Mouse (Mus musculus) olfactory bulb, adult 2 months (tissue): ENCODE measurements around the gene Mcm7. TPM values are rescaled to one million over a fixed set of nuclear protein-coding genes. Genes with fewer than 3 reads are reported as not detected.
A peak's percentile ranks its signal among the peaks of the same experiment; 100 is the strongest.

Experiments used
- H3K27ac ChIP-seq: fragments of 200-500 bp; 2 replicates; pipeline ENCODE4 v1.5.1; 2012; ENCODE audit warnings: low read depth, low read length; ENCODE audit not compliant: insufficient read depth
- H3K4me1 ChIP-seq: fragments of 200-500 bp; 2 replicates; pipeline ENCODE4 v1.6.1; 2012; ENCODE audit warnings: low read length; ENCODE audit not compliant: control insufficient read depth, insufficient read depth
- H3K4me3 ChIP-seq: fragments of 200-500 bp; 2 replicates; pipeline ENCODE4 v1.5.1; 2012; ENCODE audit warnings: mild to moderate bottlenecking, low read depth, low read length, moderate library complexity; ENCODE audit not compliant: insufficient read depth
- CTCF ChIP-seq: fragments of 200-500 bp; IDR thresholded peaks from 2 replicates; pipeline ENCODE4 v1.5.1; 2012; ENCODE audit warnings: low read depth, mild to moderate bottlenecking, low read length, moderate library complexity; ENCODE audit not compliant: insufficient read depth
- POLR2A ChIP-seq: fragments of 200-500 bp; IDR thresholded peaks from 2 replicates; pipeline ENCODE4 v1.6.1; 2012; ENCODE audit warnings: mild to moderate bottlenecking, low read depth, low read length, moderate library complexity; ENCODE audit not compliant: insufficient read depth
- WGBS: fragments of 180-500 bp; shearing (Covaris S2); methylation state at CpG from one replicate; pipeline ENCODE4 v1.1.7; 2018; 5-methylcytosine and 5-hydroxymethylcytosine counted together
- polyA plus RNA-seq: library from polyadenylated mRNA; stranded (reverse); fragments of >200 nt; gene quantifications from 2 replicates; pipeline ENCODE4 v1.2.4, GENCODE M21; 2012; ENCODE audit warnings: low replicate concordance; ENCODE audit not compliant: missing spikeins, insufficient read depth, insufficient read length

Mcm7 gene
- polyA plus RNA-seq, 1 experiment: not detected

DNA sequence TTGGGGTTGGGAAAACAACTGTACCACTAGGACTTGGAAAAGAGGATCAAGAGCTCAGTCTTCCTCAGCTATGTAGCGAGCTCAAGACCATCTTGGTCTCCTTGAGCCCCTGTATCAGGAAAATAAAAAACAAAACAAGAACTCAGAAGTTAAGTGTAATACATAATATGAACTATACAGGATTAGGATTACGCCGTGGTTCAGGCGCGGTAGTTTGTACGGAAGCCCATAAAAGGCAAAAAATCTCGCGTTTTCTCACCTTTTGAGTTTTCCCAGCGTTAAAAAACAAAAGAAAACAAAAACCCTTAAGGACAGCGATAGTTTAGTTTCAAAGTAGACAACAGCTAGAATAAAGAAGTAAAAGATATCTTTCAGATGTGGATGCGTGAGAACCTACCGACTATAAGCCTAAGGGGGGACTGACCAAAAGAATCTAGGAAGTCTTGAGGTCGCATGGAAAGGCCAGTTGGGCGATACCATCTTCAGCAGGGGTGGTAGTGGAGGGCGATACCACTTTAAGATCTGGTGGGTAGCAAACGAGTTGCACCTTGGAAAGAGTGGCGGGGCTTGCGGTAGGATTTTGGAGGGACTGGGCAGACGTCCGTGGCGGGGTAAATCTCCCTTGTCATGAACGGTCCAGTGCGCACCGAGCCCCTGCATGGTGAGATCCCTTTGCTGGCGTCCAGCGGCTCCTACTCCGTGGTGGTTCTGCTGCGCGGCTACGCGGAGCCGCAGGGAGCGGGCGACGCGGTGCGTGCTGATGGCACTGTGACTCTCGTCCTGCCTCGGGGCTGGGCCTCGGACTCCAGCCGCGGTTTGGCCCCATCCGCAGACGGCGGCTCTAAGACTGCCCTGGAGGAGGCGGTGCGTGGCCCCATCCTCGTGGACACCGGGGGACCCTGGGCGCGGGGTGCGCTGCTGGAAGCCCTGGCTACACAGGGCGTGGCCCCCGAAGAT lies 21.8 kb upstream of the Mcm7 start, which contains the start of gene Mblac1:
Gene Mblac1, plus strand, starts transcription at position 544 of the 957 bp plus-strand sequence.
- Histone ChIP-seq H3K27ac (peak within 1 kb of the TSS; percentile 94), H3K4me1 (peaks cover 3% of the 10 kb centered on the region; the same call in 1 of the 2 replicates), H3K4me3 (peak within 1 kb of the TSS; percentile 79)
- no peak for TF ChIP-seq CTCF
- 0 out of 2 replicates have a peak, but pooled peaks have one; percentile 49 for TF ChIP-seq POLR2A
- 3% methylated on average over 54 of the region's 54 CpGs for WGBS

DNA sequence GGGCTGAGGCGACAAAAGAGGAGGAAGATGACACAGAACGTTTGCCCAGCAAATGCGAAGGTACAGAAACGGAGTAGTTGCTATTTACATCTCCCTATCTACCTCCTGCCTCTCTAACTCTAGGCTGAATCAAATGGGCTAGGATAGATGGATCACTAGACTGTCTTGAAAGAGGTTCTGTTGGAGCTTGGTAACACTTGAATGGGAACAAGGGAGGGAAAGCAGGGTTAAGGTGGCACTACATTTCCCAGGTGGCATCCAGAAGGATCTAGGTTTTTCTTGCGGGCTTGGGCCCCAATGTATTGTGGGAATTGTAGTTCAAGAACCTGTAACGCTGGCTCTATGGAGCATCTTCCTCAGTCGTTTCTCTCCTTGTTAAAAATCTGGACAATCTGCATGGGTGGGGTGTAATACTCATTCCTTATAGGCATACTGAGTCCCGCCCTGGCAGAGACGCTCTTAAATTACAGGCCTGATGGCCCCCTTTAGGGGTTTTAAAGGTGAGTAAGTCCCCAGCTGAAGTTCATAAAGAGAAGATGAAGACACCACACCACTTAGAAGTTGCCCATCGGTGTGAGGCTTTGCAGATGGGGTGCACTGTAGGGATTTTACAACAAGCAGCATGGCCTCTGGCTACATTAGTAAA lies 15.6 kb upstream of the Mcm7 start:
- Histone ChIP-seq H3K4me1 (0 out of 2 replicates have a peak, but pooled peaks cover 2% of the 10 kb centered on the region), H3K27ac (peak overlapping the region; percentile 85), H3K4me3 (peak overlapping the region; percentile 69)
- TF ChIP-seq CTCF (no peak), POLR2A (no peak)
- WGBS: 1% methylated on average over 10 of the region's 10 CpGs

DNA sequence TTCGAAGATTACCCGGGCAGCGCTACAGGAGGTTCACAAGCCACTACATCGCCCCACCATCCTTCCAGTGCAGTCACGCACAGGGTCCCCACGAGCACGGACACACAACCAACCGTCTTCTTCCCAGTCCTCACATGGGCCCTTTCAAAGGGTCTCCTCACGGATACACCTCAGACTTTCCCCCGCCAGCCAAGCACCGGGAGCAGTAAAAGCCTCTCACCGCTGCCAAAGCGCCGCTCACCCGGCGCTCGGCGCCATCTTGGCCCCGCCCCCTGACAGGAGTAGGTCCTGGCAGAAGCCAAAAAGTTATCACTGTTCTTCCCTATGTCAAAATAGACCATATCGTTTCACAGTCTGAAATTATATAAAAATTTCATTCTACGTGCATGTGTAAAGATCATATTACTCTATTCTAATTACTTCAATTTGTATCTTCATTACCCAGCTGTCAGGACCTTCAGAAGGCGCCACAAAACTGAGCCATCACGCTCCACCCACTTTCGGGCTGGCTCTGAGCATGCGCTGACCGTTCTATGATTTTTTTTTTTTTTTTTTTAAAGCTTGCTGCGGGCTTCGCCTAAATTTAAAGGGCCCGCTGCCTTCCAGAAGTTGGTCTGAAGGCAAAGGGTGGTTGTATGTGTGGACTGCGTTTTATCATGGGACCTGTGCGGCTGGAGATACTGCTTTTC lies 14.9 kb upstream of the Mcm7 start, which contains the start of the genes Taf6 and Cnpy4:
Gene Taf6, minus strand, starts transcription at position 502 of the 689 bp plus-strand sequence.
Gene Cnpy4, plus strand, starts transcription at position 536 of the 689 bp plus-strand sequence.
- TF ChIP-seq CTCF (no peak), POLR2A (peak; percentile 98)
- WGBS: under 1% methylated on average over 31 of the region's 31 CpGs
- H3K4me1 ChIP-seq: 0 out of 2 replicates have a peak, but pooled peaks cover 2% of the 10 kb centered on the region
- peak within 1 kb of the TSS; percentile 88 for H3K4me3 ChIP-seq
- peak within 1 kb of the TSS; percentile 85 for H3K27ac ChIP-seq

DNA sequence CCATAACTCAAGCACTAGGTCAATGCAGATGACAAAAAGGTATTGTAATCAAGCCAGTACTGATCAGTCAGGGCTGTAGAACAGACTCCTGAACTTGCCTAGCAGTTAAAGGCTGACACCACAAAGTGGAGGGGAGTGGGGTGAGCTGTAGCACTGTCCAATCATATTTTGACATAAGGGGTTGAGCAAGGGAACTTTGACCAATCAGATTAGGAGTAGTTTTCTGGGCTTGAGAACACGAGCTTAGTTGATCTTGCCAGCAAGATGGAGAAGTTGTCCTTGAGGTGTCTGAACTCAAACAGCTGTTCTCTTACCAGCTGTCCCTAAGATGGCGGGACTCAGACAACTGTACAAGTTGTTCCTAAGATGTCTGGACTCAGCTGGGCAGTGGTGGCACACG lies 995 bp upstream of the Mcm7 start:
- TF ChIP-seq POLR2A (no peak), CTCF (no peak)
- 0 out of 2 replicates have a peak, but pooled peaks cover 2% of the 10 kb centered on the region for H3K4me1 ChIP-seq
- no peak overlapping the region for H3K4me3 ChIP-seq
- WGBS: 73% methylated on average over 3 of the region's 3 CpGs
- no peak overlapping the region for H3K27ac ChIP-seq

DNA sequence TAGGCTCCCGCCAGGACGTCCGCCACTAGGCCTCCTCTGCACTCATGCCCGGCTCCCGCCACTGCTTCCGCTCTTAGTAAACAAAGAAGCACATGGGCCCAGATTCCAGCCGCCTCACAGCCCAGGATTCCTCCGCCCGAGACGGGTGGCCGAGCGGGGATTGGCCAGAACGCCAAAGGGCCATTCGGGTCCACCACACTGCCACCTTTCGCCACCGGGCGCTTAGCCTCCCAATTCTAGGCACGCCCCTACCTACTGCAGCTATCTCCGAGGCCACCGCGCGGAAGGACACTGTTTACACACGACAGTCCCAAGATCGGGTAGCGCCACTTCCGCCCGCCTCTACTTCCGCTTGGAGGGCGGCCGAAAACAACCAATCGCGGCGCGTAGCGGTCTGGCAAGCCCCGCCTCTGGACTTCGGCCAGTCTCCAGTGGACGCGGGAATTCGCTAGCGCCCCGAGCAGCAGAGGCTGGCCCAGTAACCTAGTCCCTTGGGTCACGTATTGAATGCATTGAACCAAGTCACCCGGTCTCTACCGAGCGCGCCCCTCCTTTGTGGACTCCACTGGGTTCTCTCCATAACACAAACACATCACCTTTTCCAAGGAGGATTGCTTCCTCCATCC lies 1.2 kb downstream of the Mcm7 start:
- Histone ChIP-seq H3K4me1 (0 out of 2 replicates have a peak, but pooled peaks cover 2% of the 10 kb centered on the region), H3K4me3 (peak overlapping the region; percentile 90), H3K27ac (peak overlapping the region; percentile 93)
- under 1% methylated on average over 47 of the region's 47 CpGs for WGBS
- TF ChIP-seq POLR2A (peak; percentile 30; the same call in 1 of the 2 replicates), CTCF (no peak)

DNA sequence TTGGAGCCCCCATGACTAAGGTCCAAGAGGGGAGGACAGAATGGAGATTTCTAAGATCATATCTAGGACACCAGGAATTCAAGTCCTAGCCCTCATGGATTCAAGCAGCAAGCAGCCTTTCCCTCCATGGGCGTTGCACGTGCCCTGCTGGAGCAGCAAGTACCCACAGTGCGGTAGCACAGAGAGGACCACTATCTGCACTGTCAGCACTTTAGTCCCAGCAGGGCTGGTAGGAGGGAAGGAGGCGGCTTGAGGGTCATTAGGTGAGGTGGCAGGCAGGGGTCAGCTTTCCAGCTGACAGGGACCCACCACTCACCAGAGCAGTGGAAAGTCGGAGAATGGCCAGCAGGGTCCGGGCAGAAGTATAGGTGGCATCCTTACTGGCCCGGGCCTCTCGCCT lies 6.6 kb downstream of the Mcm7 start:
- Histone ChIP-seq H3K4me1 (no peaks in the 10 kb centered on the region; the same call in 1 of the 2 replicates), H3K27ac (no peak overlapping the region), H3K4me3 (no peak overlapping the region)
- no peak for TF ChIP-seq POLR2A
- no peak for TF ChIP-seq CTCF
- 77% methylated on average over 8 of the region's 8 CpGs for WGBS

DNA sequence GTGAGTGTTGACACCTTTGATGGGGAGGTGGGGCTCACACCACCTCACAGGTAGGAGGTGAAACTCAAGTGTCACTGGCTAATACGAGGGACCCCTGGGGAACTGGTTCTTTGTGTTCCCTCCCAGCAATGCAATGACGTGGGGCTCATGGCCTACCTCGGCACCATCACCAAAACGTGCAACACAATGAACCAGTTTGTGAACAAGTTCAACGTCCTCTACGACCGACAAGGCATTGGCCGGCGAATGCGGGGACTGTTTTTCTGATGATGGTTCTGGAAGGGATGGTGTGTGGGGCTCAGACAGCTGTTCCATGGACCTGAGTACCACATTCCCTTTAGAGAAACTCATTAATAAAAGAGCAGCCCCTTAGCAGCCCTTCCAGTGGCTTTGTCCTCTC lies 8.6 kb downstream of the Mcm7 start:
- H3K27ac ChIP-seq: no peak overlapping the region
- TF ChIP-seq POLR2A (no peak), CTCF (no peak)

DNA sequence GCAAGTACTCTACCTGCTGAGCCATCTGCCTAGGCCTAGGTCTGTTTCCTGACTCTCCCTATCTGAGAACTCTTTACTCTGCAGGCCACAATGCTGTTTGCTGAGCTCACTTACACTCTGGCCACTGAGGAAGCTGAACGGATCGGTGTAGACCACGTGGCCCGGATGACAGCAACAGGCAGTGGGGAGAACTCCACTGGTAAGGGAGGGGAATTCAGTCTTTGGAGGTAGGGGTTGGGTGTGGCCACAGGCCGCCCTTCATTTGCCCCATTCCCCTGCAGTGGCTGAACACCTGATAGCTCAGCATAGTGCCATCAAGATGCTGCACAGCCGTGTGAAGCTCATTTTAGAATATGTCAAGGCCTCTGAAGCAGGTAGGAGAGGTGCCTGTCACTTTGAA lies 9.2 kb downstream of the Mcm7 start:
- no peak for TF ChIP-seq POLR2A
- TF ChIP-seq CTCF: no peak
- Histone ChIP-seq H3K4me1 (peaks cover 3% of the 10 kb centered on the region; the same call in 1 of the 2 replicates), H3K27ac (no peak overlapping the region), H3K4me3 (no peak overlapping the region)
- WGBS: 63% methylated on average over 6 of the region's 6 CpGs

More for the DNA sequence above, 8.6 kb downstream of the Mcm7 start:
- peaks cover 3% of the 10 kb centered on the region; the same call in 1 of the 2 replicates for H3K4me1 ChIP-seq
- WGBS: 57% methylated on average over 10 of the region's 10 CpGs
- H3K4me3 ChIP-seq: no peak overlapping the region
